Mouse (Mus musculus): ENCODE measurements around the gene Krt35. TPM values are rescaled to one million over a fixed set of nuclear protein-coding genes. Genes with fewer than 3 reads are reported as not detected.

Krt35 gene
- total RNA-seq (2021) = not detected
- long read RNA-seq = 0 reads

- DNase-seq (ENCODE audit: low spot score in 2 of 2) = no peak
Measured at GRCm38 (mm10) chr11:100096141-100096540, at the start of gene Krt35. TSS of gene Krt35 (minus strand) at chr11:100096241.

DNA sequence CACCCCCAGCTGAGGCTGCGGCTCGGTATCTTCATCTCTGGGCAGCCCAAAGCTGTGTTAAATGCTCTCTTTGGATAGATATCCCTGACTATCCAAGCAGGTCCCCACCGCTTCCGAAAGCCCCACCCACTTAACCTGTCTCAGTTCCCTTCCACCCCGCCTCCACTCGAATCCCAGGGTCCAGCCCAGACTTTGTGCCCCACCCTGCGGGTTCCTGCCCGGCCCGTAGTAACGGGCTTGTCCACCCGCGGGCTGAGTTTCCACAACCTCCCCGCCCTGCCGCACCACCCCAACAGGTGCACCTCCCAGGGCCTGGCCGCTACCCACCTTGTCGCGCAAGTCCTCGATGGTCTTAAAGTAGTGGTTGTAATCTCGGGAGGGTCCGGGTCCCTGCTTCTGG lies 49.1 kb upstream of the Krt35 start:
- no peak for DNase-seq (ENCODE audit: low spot score in 2 of 2)

DNA sequence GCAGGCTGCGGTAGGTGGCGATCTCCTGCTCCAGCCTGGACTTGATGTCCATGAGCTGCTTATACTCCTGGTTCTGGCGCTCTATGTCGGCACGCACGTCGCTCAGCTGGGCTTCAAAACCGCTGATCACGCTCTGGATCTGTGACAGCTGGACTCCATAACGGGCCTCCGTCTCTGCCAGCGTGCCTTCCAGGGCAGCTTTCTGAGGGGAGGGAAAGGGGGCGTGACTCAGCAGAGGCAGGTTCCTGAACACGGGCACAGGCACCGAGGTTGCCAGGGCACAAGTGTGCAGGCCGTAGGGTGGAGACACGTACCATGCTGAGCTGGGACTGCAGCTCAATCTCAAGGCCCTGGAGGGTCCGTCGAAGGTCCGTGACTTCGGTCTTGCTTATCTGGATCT lies 44.9 kb upstream of the Krt35 start:
- DNase-seq (ENCODE audit: low spot score in 2 of 2) = peak; percentile 14 to 20

DNA sequence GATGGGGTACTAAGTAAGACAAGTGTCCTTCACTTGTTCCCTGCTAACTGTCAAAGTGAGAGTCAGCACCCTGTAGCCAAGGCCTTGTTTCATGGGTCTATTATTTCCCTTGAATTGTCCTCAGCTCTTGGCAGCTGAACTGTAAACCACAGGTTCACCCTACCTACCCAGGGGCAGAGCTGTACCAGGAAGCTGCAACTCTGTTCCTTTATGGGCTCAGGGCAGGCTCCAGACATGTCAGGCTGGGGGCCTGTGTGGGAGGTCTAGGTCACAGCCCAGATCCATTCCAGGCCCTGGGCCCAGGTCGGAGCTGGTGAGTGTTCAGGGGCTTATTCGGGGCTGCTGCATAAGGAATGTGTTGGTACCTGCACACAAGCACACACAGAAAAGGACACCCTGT lies 43.4 kb upstream of the Krt35 start:
- no peak for DNase-seq (ENCODE audit: low spot score in 2 of 2)

GRCm38 (mm10) chr11:100138809-100139208 lies 42.8 kb upstream of the Krt35 start:
- DNase-seq (ENCODE audit: low spot score in 2 of 2) = no peak

- peak in 1 of 2 experiments; percentile 22 for DNase-seq (ENCODE audit: low spot score in 2 of 2)
Measured at GRCm38 (mm10) chr11:100137693-100138092, 41.7 kb upstream of the Krt35 start.

GRCm38 (mm10) chr11:100136559-100136958 lies 40.5 kb upstream of the Krt35 start:
- no peak for DNase-seq (ENCODE audit: low spot score in 2 of 2)

- DNase-seq (ENCODE audit: low spot score in 2 of 2) = no peak
Measured at GRCm38 (mm10) chr11:100135731-100136130, 39.7 kb upstream of the Krt35 start, which contains the start of gene Krt15. TSS of gene Krt15 (minus strand) at chr11:100135928.

- no peak for DNase-seq (ENCODE audit: low spot score in 2 of 2)
Measured at GRCm38 (mm10) chr11:100124901-100125300, 28.9 kb upstream of the Krt35 start.

- no peak for DNase-seq (ENCODE audit: low spot score in 2 of 2)
Measured at GRCm38 (mm10) chr11:100121466-100121865, 25.4 kb upstream of the Krt35 start, which contains the start of gene Krt13. TSS of gene Krt13 (minus strand) at chr11:100121566.

GRCm38 (mm10) chr11:100120331-100120730 lies 24.3 kb upstream of the Krt35 start:
- DNase-seq (ENCODE audit: low spot score in 2 of 2) = no peak

- DNase-seq (ENCODE audit: low spot score in 2 of 2) = no peak
Measured at GRCm38 (mm10) chr11:100113742-100114029, 17.6 kb upstream of the Krt35 start.

- DNase-seq (ENCODE audit: low spot score in 2 of 2) = no peak
Measured at GRCm38 (mm10) chr11:100112935-100113741, 17.1 kb upstream of the Krt35 start.

DNA sequence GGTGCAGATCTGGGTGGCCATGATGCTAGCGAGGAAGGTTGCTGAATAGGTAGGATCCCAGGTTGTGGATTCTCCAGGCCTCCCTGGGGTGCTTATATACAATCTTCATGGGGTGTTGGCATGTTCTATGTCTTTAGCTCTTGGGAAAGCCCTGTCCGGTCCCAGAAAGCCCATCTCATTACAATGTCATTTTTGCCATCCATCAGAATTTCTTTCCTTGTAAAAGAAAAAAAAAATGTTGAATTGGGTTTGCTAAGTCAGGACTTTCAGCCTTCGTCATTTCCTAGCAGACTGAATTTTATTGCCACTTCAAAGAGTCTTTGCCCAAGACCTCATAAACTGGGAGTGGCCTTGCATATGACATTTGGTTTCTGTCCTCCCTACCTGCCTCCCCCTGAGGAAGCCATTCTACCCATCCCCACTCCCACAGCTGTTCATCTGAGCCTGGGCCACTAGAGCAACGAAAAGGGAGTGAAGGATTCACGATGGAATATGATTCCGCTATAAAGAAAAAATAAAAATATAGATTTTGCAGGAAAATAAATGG lies 9.6 kb upstream of the Krt35 start, which contains the start of gene Krt36:
TSS of gene Krt36 (minus strand) at position 51 of the 547 bp plus-strand sequence.
- no peak for DNase-seq (ENCODE audit: low spot score in 2 of 2)

DNA sequence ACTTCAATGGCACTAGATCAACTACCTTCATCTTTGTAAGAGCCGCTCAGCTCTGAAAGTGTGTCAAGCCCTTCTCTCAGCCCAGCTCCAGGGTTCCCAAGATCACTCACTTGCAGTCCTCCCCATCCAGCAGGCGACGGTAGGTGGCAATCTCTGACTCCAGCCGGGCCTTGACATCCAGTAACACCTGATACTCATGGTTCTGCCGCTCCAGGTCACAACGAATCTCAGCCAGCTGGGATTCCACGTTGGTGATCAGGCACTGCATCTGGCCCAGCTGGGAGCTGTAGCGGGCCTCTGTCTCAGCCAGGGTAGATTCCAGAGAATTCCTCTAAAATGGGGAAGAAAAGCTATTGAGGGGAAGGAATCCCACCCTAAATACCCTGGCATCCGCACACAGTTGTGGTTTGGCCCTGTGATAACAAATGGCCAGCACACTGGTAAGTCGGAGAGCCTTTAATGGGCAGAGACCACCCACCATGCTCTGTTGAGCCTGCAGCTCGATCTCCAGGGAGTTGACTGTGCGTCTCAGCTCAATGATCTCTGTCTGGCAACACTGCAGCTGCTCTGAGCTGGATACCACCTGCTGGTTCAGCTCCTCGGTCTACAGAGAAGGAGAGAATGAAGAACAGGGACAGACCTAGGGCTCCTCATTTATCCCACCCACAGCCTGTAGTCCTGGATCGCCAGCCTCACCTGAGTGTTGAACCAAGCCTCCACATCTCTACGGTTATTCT lies 6.8 kb upstream of the Krt35 start:
- no peak for DNase-seq (ENCODE audit: low spot score in 2 of 2)

DNA sequence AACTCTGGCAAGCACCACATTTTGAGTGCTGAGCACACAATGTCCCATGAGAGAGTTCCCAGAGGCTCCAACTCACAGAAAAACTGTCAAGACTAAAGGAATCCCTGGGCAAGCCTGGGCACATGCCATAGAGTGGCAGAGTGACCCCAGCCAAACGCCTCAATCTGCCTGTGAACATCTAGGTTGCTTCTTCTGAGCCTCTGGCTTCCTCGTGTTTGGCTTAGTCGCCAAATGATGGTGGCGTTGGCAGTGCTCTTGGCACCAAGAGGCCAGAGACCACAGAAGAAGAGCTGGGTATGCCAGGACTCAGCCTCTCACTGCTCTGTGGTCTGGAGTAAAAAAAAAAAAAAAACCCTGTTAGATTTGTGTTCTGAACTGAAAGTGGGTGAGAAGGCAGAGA lies 4.3 kb upstream of the Krt35 start:
- DNase-seq (ENCODE audit: low spot score in 2 of 2) = no peak

DNA sequence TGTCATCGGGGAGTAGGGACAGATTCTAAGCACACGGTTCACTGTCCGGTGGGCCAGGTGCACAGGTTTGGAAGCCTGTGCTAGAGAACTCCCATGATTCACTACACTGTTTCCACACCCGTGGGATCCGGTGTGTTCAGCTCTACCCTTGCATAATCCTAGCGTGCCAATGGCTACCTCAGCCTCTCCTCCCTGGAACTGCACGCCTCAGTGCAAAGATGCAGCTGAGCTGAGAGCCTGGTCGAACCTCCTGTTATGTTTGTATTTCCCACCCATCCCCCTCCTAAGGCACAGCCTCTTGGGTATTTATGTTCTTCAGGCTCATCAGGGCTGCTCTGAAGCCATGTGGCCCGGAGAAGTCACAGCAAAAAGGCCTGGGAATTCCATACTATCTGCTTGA lies 1.8 kb upstream of the Krt35 start:
- no peak for DNase-seq (ENCODE audit: low spot score in 2 of 2)

- DNase-seq (ENCODE audit: low spot score in 2 of 2) = no peak
Measured at GRCm38 (mm10) chr11:100088378-100089025, 7.5 kb downstream of the Krt35 start.

GRCm38 (mm10) chr11:100087861-100088260 lies 8.2 kb downstream of the Krt35 start, which contains the start of gene Krt32:
TSS of gene Krt32 (minus strand) at chr11:100088226.
- no peak for DNase-seq (ENCODE audit: low spot score in 2 of 2)

GRCm38 (mm10) chr11:100073873-100074272 lies 22.2 kb downstream of the Krt35 start:
- DNase-seq (ENCODE audit: low spot score in 2 of 2) = no peak

DNA sequence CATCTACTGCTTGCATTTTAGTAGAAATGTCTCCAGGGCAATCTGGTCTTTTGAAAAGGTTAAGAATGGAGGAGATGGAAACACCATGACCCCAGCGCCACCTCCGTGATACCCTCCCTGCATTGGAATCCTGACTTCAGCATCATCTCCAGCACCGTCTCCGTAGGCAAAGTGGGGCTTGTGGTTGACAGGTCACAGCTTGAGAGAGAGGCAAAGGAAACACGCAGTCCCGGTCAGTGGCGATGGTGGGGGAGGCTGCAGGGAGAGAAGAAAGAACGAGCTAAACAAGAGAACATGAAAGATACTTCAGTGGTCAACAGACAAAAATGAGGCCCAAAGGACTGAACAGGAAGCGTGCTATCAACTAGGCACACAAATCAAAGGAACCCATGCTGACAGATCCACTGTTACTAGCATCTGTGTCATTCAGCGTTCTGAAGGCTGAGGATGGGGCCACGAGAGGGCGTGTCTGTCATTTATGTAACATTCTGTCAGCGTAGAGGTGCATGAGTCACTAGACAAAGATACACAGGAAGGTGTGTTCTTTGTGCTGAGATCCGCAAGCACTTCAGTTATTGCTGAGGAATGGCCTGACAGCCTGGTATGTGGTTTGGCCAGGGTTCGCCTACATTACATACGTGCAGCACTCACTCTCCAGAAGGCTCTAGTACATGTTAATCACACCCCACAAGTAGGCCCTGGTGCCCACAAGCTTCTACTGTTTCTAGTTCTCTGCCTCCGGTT lies 28.6 kb downstream of the Krt35 start:
- no peak for DNase-seq (ENCODE audit: low spot score in 2 of 2)
